Mouse (Mus musculus) embryonic fibroblast, embryonic 13.5 days (primary cell): Measurements from ENCODE around the gene Foxp1.

Experiments
- CTCF ChIP-seq: IDR thresholded peaks from 2 replicates; pipeline ENCODE4 v1.5.1; 2011; ENCODE audit warnings: mild to moderate bottlenecking, control low read depth, low read length, moderate library complexity, borderline replicate concordance; ENCODE audit not compliant: insufficient read depth
- POLR2A ChIP-seq: IDR thresholded peaks from 2 replicates; pipeline ENCODE4 v1.6.1; 2011; ENCODE audit warnings: low read depth, mild to moderate bottlenecking, control low read depth, low read length, moderate library complexity

DNA sequence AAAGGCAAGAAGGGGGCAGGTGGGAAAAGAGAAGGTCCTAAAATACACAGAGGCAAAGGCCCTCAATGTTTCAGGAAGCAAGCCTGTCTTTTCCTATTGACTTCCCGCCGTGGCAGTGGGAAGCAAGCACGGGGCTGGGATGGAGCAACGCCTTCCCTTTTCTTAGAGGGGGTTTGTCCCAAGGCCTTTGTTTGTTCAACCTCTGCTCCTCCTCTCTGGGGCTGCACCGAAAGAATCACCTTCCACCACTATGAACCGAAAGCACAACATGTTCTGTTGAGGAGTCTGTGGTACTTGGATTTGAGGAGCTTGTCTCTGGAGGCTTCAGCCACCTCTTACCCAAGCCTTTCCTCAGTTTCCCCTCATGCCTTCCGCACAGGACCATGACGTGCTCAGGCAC, 355.5 kb downstream of the Foxp1 start:
- TF ChIP-seq CTCF (no peak), POLR2A (no peak)
